Mouse (Mus musculus): ENCODE measurements around the gene P2rx2.
A peak's percentile ranks its signal among the peaks of the same experiment; 100 is the strongest.

The P2rx2 gene

DNA sequence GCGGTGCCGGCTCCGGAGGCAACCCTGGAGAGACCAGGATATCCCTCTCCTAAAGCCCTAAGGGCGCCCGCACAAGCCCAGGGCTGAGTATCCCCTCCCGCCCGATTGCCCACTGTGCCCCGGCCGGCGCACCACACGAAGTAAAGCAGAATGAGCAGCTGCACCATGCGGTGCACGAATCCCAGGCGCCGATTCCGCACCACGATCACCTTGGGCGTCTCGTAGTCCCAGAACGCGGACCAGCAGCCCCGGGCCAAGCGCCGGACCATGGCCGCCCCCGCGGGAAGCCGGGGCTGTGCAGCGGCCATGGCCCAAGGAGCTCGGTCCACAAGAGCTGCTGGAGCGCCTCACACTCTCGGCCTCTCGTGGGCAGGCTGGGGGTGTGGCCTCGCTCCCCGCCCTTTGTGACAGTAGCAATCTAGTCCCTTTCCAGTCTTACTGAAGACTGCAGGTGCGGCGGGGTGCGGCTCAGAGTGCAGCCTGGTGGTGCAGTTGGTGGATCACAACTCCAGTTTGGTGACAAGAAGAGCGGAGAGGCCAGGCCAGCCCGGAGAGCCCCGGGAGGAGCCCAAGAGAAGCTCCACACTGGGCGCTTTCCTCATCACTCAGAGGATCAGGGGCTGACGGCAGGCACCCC, at the start of gene P2rx2:
Gene P2rx2, minus strand, starts transcription at position 565 of the 637 bp plus-strand sequence.
- no peak for DNase-seq (ENCODE audit: low spot score in 2 of 2)

DNA sequence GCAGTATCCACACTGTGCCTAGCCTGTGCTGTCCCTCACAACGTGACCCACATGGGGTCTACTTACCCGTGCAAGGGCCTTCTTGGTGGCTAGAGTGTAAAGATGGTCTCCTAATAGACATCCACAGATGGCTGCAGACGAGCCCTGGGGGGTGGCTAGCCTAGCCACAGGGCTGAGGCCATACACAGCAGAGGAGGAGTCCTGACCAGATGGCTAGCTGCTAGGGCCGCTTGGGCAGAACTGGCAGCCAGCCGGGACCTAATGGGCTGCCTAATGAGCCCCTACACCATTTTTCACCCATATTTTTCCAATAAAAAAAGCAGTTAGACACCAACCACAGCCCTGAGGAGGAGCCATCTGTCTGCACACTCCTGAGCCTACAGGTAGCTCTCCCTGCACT, 49.7 kb upstream of the P2rx2 start:
- DNase-seq (ENCODE audit: low spot score in 2 of 2) = no peak

DNA sequence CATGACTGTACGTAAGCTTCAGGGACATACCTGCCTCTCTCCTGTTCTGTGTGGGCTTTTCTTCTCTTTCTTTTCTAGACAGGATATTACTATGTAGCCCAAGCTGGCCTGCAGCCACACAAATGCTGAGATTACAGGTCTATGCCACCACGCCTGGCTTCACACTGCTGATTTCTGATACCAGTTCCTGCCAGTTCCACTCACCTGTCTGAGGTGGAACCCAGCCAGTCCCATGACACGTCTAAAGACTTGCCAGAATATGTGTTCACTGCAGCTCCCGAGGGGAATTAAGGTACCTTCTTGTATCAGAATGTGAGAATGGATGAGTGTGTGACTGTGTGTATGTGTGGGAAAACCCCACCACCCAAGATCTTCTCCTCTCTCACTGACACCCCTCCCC, 47.6 kb upstream of the P2rx2 start:
- DNase-seq (ENCODE audit: low spot score in 2 of 2) = no peak

DNA sequence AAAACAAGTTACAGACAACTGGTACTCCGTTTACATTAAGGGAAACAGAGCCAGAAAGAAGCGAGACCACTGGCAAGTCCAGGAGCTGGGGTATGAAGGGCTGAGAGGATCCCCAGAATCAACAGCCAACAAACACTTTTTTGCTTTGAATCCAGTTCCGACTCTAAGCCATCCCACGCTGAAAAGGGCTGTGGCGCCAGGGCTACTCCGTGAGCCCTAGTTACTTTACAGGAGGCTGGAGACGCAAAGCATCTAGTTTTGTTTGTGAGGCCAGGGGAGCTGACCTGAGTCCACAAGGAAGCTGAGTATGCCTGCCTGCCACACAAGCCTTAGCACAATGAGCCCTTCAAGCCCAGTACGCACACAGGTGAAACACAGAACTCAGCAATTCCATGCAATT, 44.3 kb upstream of the P2rx2 start:
- DNase-seq (ENCODE audit: low spot score in 2 of 2) = no peak

DNA sequence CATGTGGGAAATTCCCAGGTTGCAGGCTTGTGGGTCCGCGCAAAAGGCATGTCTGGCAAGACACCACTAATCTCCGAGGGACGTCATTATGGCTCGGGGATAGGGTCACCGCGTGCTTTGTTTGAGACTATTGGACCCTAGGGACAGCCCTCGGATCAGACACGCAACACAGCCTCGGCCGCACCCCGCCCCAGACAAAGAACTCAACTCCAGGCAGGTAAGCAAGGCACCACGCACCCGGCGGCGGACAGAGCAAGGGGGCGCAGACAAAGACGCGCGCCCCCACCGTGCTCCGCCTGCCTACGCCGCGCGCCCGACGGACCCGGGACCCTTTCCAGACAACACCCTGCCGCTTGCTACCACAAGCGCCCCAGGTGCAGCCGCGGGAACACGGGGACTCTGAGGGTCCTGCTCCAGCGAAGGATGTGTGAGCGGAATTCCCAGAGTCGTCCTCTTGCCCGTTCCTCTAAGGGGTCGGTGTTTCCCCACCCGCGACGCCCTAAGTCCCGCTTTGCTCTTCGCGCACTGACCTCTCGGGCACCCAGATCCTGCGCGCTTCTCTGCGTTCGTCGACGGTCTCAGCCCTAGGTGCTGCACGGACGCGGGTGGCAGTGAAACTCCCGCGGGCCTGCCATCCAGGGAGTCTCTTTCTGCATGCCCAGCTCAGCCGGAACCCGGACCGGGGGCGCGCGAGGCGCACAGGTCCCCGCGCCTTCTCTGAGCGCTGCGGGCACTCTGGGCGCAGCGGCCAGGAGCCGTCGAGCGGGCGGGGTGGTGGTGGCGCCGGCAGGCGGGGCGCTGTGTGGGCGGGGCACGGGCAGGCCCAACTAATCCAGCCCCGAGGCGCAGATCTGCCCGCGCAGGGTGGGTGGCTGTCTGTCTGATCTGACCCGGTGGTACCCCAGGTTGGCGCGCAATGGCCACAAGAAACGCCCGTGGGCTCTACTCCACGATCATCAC, 43.6 kb upstream of the P2rx2 start:
- DNase-seq (ENCODE audit: low spot score in 2 of 2) = peak; percentile 43 to 57

DNA sequence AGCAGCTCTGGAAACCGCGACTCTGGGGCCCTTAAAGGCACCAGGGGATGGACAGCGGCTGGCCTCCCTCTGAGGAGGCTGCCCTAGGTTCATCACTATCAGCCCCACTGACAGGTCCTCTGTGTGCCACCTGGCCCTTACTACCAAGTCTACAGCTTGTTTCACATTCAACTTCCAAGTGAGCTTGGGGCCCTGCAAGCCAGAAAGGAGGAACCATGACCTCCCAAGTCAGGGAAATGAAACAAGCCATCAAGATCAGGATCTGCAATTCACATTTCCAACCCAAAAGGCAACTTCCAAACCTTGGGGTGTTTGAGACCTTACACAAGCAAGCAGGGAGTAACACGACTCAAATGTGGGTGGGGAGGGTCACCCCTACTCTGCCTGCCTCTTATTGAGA, 42.3 kb upstream of the P2rx2 start:
- no peak for DNase-seq (ENCODE audit: low spot score in 2 of 2)

DNA sequence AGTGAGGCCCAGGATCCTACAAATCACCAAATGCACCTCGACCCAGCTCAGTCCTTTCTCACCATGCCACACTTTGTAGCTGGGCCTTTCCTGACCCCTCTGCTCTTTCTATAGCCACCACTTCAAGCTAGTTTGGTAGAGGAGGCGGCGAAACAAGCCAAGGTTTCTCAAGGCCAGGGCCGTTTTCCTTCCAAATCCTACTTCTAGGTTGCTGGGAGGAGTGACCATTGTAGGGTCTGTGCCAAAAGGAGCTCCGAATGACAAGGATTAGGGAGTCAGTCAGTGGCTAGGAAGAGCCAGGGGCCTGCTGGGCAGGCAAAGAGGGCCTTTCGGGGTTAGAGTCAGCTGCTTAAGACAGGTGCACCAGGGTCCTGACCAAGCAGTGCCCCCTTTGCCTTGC, 41.5 kb upstream of the P2rx2 start:
- DNase-seq (ENCODE audit: low spot score in 2 of 2) = no peak

DNA sequence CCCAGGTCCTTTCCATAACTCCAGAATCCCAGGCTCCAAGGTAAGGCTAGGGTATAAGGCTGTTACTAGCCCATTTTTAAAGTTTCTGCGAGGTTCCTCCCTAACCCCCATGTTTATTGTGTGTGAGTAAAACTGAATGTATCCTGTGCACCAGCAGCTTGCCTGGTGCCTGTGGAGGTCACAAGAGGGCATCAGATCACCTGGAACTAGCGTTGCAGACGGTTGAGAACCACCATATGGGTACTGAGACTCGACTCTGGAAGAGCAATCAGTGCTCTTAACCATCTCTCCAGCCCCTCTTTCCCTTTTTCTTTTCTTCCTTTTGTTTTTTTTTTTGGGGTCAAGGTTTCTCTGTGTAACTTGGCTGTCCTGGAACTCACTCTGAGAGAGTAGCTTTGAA, 36.8 kb upstream of the P2rx2 start:
- DNase-seq (ENCODE audit: low spot score in 2 of 2) = no peak

DNA sequence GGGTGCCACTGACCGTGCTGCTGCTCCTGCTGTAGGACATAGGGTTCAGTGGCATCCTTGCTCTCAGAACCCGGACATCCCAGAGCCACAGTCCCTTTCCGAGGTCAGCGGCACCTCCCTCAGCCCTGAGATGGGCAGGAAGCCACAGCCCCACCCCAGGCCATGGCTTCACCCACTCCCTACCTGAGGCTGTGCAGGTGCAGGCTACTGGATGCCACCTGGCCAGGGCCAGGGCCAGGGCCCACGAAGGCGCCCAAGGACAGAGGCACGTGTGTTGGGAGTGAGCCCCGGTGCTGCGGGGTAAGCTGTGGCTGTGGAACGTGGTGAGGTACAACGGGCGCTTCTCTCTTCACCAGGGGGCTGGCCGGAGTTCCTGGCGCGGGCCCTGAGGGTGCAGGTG, 36.1 kb upstream of the P2rx2 start:
- DNase-seq (ENCODE audit: low spot score in 2 of 2) = no peak

DNA sequence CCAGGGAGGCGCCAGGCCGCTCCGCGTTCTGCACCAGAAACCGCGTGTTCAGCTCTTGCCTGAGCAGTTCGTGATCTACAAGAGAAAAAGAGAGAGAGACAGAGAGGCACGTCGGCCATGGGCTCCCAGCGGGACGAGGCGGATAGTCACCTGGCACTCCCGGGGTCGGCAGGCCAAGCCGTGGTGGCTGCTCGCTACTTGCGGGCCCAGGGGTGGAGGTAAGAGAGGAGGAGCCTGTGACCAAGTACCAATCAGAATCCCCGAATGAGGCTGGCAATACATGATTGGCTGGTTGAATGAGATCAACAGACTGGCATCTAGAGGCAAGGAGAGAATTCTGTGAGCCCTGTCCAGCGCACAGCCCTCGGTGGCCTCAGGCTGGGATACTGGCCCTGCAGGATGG, 35.2 kb upstream of the P2rx2 start:
- DNase-seq (ENCODE audit: low spot score in 2 of 2) = no peak

DNA sequence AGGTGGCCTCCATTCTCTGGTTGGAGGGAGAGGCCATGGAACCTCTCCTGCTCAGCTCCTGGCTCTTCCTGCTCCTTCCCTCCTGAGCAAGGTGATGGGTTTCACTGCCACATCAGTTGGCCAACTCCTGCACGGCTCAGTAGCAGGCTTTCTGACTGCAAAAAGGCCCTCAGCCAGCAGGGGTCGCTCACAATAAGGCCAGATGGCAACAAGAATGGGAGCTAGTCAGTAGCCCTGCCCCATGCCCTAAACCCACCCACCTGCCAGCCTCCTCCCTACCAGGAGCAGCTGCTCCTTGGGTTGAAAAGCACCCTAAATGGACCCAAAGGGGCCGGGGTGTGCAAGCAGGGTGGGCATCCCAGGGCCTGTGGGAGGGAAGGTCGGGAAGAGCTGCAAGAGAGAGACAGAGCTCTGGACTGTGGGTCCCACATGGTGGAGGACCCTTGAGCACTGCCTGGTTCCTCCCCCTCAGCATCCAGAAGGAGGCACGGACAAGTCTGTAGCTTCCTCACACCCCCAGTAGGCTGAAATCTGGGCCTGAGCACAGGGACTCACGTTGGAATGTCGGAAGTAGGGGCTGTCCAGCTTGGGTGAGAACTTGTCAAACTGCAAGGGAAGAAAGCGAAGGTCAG, 33.9 kb upstream of the P2rx2 start:
- peak; percentile 72 to 75 for DNase-seq (ENCODE audit: low spot score in 2 of 2)

DNA sequence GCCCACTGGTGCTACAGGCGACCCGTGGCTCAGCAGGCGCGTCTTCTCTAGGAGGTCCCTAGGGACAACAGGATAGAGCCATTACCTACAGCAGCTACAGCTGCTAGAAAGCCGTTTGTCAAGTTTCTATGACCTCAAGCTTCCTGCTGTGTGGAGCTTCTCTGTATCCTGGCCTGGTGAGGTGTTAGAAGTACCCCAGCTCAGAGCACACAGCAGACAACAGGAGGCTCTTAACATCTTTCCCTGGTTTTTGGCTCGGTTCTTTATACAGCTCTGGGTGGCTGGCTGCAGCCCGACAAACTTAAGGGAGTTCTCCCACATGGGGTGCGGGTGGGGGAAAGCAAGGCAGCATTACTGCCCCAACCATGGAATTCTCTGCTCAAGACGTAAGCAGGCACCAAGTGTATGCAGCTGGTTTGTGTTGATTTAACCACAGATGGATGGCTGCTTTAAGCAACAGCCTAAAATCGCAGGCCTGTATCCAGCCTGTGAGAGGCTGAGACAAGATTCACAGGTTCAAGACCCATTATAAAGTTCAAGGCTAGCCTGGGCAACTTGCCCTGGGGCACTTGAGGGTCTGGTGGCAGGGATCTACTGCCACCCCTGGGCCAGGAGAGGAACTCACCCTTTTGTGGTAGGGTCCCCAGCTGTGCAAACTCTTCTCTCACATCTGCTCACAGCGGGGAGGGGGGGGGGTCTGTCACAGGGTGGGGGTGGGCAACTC, 21.0 kb upstream of the P2rx2 start:
- DNase-seq (ENCODE audit: low spot score in 2 of 2) = peak in 1 of 2 experiments; percentile 26

DNA sequence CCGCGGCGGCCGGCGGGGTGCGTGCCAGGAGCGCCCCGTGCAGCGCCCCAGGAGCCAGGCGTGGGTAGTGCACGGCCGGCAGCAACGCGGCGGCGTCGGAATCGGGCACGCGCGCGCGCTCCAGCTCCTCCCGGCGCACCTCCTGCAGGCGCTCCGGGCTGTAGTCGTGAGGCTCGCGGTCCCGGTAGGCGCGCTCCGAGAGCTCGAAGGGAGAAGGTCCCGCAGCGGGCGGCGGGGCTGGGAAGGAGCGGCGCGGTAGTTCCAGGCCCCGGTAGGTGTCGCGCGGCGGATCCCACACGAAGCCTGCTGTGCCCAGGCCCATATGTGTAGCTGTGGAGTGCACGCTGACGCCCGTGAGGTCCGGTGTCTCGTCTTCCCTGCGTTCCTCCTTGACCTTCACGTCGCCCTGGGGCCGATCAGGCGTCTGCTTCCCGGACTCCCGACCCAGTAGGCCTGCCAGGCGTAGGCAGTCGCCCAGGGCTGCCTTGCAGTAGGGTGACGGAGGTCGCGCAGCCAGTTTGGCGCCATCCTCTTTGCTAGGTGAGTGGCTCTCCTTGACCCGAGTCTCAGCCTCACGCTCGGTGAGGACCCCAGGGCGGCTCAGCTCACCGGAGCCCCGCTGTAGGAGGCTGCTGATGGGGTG, 20.3 kb upstream of the P2rx2 start:
- DNase-seq (ENCODE audit: low spot score in 2 of 2) = peak; percentile 69 to 81

DNA sequence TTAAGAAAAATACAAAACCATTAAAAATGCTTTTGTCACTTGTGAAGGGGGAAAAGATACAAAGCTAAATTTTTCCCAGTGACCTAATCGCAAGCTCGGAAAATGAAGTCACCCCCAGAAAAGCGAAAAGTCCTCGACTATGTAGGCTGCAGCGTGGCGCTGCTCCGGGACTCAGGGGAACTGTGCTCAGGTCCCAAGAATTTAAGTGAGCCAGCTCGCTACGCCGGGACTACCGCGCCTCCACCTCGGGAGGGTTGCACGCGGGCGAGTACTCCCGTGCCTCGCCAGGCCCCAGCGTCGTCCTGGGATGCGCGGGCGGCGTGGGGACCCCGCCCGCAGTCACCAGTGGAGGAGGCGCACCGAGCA, 19.8 kb upstream of the P2rx2 start:
- no peak for DNase-seq (ENCODE audit: low spot score in 2 of 2)

DNA sequence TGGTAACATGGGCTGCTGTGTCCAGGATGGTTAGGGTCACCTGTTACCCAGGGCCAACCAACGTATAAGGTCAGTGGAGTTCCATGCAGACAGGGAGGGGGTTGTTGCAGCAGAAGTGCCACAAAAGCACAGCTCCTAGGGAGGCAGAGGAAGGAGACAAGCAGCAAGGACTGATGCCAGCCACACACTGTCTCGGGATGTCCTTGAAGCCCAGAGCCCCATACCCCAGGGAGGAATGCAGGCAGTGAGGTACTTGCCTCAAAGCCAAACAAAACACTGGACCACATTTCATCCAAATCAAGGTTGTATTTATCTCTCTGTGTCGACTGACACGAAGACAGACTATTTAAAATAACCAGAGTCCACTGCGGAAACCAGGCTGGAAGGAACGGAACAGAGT, 18.5 kb upstream of the P2rx2 start:
- no peak for DNase-seq (ENCODE audit: low spot score in 2 of 2)

DNA sequence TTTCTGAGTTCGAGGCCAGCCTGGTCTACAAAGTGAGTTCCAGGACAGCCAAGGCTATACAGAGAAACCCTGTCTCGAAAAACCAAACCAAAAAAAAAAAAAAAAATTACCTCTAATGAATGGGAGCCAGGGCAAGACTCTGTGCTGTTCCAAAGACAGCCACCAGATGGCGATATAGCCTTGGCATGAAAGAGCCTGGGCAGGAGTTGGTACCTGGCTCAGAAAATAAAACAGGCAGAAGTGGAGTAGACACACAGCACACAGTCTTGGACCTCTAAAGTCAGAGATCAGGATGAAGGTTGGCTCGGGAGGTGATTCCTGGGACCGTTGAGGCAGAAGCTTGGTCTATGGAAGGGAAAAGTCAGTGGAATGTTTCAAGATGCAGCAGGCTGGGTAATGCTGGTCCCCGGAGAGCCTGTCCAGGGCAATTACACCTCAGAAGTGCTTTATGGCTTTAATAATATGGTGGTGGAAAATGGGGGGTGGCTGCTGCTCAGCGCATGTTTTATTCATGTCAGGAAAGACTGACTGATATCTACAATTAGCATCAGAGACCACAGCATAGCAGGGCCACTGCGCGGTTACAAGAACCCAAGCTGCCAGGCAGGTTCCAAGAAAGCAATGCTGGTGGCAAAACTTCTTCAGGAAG, 14.6 kb upstream of the P2rx2 start:
- DNase-seq (ENCODE audit: low spot score in 2 of 2) = peak; percentile 86 to 88

DNA sequence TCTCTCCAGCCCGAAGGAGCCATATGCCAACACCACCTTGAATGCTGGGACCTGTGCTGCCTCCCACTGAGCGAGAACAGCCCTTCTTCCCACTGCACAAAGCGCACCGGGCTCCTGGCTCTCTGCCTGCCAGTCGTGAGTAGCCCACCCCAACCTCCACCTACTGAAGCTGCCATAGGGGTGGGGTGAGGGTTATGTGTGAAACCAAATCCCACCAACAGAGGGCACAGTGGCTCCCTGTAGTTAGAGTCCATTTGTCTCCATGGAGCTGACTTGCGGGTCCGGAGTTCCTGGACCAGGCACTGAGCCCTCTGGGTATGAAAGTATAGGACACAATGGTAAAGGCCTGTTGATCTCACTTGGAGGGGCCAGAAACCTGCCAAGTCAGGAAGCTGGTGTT, 11.7 kb upstream of the P2rx2 start:
- DNase-seq (ENCODE audit: low spot score in 2 of 2) = peak in 1 of 2 experiments; percentile 25

DNA sequence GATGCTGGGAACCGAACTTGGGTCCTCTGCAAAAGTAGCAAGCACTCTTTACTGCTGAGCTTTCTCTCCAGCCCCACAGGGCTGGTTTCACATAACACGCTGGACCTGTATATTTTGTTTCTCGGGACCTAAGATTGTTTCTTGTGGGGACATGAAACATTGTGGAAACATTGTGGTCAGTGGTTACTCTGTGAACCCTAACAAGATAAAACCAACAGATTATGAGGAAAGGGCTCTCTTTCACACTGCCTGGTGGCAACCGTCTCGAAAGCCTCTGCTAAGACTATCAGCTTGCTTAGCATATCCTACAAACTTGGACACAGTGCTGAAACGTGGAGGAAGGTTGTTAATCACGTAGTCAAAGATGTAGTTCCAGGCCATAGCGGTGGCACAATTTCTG, 4.0 kb upstream of the P2rx2 start:
- no peak for DNase-seq (ENCODE audit: low spot score in 2 of 2)

DNA sequence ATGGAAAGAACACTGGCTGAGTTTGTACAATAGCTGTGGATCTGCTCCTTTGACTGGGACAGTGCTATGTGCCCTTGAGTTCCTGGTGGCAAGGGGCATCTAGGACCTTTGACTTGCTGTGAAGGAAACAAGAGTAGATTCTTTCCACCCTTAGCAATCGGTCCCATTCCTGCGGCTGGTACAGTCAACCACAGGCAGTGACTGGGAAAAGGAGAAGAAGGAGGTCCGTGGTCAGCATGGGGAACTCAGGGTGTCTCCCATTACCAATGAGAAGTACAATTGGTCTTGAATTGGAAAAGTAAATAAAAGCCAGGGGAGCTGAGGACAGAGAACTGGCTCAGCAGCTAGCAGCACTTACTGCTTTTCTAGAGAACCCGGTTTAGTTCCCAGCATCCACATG, 2.5 kb upstream of the P2rx2 start:
- DNase-seq (ENCODE audit: low spot score in 2 of 2) = no peak

DNA sequence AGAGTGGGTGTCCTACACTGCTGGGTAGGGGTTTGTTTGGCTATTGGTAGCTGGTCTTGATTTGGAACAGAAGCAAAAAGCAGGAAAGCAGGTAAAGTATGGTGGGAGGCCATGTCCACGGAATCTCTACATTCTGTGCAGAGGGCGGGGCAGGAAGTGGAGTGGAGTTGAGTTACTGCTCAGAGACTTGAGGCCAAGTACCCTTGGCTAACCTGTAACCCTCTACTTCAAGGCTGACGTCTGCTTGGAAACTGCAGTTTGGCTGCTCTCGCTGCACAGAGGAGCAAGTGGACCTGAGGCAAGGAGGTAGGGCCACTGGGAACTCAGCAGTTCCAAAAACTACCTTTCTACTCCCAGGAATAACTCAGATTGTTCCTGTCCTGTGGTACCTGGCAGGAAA, 1.5 kb upstream of the P2rx2 start, which contains the start of gene Lrcol1:
Gene Lrcol1, plus strand, starts transcription at position 207 of the 400 bp plus-strand sequence.
- no peak for DNase-seq (ENCODE audit: low spot score in 2 of 2)

DNA sequence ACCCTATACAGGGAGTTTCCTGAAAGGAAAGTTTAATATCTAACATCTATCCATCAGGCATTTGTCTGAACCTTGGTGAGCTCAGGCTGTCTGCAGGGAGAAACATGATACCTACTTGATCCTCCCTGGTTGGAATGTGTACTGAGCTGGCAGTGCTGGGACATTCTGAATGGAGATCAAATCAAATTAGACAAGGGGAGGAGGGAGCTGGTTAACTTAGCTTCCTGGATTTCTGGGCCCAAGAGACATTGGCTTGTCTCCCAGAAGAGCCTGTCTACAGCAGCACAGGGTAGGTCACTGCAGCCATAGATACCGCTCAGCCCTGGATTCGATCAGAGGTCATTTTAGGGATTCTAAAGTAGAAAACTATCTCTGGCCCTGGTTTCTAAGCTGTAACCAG, 4.2 kb downstream of the P2rx2 start:
- DNase-seq (ENCODE audit: low spot score in 2 of 2) = no peak

All from frontal cortex, postnatal 36 days (tissue).